Mouse (Mus musculus): ENCODE data around the gene Itga10.

DNA sequence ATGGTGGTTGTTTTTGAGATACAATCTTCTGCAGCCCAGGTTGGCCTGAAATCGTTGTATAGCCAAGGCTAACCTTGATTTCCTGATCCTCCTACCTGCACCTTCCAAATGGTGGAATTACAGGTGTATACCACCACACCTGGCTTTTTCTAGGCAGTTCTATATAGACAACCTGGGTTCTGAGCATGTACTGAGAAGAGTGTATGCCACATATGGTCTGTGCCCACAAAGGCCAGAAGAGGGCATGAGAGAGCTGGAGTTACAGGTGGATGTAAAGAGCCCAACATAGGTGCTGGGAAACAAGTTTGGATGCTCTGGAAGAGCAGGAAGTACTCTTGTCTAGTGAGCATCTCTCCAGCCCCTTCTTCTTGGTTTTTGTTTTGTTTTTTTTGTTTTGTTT lies 21.9 kb downstream of the Itga10 start:
- no peak for TF ChIP-seq EP300 (IDR thresholded peaks at IDR 0.05; ENCODE audit: low read length)
- no peak for TF ChIP-seq SIN3A (IDR thresholded peaks at IDR 0.05; ENCODE audit: low read length)
- no peak for TF ChIP-seq CHD2 (IDR thresholded peaks at IDR 0.05; ENCODE audit: low read length)
- TF ChIP-seq JUND (conservative IDR thresholded peaks at IDR 0.05; ENCODE audit: low read depth, low read length): no peak
- TF ChIP-seq UBTF (IDR thresholded peaks at IDR 0.05; ENCODE audit: low read depth, low read length): no peak
- no peak for TF ChIP-seq MAFK (IDR thresholded peaks at IDR 0.05; ENCODE audit: insufficient replicate concordance, low read length)
- TF ChIP-seq POLR2A (IDR thresholded peaks at IDR 0.05; ENCODE audit: low read depth, low read length): no peak
- TF ChIP-seq ZNF384 (IDR thresholded peaks at IDR 0.05; ENCODE audit: low read depth, low read length): no peak

Measured in CH12.LX (cell line).